Mouse (Mus musculus): ENCODE measurements around the gene Sox6.

Sox6 gene

DNA sequence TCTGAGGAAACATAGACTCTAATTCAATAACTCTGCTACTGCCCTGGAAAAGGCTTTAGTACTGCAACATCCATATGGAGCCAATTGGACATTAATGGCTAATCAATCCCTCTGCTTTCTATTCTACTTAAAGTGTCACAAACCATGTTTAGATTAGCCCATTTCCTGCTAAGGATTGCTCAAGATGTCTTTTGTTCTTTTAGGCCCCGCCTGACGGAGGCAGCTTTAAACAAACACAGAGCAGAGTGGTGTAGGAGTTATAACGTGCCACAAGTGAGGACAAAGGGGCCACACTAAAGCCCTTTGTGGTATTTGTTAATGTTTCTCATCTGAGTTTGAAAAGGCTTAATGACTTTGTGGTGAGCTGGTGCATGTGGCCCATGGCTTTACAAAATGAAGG is 537.1 kb downstream of the Sox6 start:
- intact Hi-C loops (cut with DNase I), result no loop called here

DNA sequence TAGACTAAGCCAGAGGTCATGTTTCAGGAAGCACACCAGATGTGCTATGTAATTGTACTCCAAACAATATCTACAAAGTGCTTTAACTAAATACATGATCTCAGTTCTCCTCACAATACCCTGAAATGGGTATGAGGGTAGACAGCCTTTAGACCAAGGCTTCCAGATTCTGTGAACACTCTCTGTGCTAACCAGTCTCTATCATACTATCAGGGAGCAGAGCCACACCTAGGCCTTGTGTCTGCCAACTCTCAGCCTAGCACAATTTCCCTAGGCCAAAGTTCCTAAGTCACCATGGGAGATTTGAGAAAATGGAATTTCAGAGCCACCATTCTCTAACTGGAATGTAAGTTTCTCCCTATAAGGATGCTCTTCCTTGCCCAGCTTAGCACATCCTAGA is 537.8 kb downstream of the Sox6 start:
- intact Hi-C loops (cut with DNase I), result no loop called here

DNA sequence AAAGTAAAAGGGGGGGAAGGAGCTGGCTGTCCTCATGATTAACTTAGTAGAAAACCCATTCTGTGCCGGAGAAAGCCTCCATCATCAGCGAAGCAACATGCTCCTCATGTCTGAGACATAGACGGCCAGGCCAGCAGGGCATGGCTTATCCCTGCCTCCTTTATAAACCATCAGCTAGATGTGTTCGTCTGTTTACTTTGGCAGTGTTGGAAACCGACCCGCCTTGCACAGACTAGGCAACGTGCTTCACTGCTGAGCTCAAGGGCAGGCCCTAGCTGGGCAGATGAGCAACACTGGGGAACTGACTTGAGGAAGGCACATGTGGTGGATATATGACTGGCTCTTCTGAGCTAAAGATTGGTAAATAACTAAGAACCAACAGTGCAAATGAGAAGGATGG is 538.4 kb downstream of the Sox6 start:
- intact Hi-C loops (cut with DNase I), result no loop called here

DNA sequence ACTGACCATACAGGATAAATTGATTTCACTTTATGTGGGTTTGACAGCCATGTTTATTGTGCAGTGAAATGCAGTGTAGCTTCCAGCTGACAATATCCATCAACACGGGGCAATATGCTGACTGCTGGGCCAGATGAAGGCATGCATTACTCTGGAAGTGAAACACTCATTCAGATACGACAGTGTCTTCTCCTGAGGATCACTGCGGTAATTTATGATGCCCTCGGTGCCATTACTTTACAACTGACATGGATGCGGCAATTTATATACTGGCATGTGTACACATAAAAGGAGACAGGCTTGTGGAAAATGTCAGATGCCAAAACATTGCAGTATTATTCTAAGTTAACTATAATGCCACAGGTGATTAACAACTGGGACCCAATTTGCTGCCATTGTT is 546.9 kb downstream of the Sox6 start:
- intact Hi-C loops (cut with DNase I), result no loop called here

DNA sequence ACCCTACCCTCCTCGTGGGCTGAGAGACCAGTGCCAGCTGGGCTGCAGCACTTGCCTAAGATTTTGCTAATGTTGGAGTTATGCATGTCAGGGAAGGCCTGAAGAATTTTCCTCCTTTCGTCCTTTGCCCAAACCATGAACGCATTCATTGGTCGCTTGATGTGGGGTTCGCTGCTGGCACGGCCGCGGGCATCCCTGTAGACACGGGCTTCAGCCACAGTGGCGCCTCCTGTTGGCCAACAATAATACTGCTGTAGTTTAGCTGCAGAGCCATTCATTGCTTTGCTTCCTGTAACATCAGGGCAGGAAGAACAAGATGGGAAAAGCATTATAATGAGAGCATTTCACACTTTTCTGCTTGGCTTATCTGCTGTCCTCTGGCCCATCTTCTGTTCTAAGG is 549.0 kb downstream of the Sox6 start:
- intact Hi-C loops (cut with DNase I), result no loop called here

DNA sequence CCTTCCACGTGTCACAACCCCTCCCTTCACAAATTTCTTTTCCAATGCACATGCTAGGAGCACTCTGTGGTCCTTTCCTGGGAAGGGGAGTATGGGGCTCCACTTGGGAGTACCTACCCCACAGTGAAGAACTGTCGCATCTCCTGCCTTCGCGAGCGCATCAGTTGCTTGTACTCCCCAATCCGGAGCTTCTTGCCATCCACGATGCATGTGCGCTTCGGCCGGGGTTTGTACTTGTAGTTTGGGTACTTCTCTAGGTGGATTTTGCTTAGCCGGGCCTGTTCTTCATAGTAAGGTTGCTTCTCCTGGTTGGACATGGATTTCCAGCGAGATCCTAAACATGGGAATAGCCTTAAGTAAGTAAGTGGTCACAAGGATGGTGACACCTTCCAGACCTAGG is 552.2 kb downstream of the Sox6 start:
- intact Hi-C loops (cut with DNase I), result no loop called here

DNA sequence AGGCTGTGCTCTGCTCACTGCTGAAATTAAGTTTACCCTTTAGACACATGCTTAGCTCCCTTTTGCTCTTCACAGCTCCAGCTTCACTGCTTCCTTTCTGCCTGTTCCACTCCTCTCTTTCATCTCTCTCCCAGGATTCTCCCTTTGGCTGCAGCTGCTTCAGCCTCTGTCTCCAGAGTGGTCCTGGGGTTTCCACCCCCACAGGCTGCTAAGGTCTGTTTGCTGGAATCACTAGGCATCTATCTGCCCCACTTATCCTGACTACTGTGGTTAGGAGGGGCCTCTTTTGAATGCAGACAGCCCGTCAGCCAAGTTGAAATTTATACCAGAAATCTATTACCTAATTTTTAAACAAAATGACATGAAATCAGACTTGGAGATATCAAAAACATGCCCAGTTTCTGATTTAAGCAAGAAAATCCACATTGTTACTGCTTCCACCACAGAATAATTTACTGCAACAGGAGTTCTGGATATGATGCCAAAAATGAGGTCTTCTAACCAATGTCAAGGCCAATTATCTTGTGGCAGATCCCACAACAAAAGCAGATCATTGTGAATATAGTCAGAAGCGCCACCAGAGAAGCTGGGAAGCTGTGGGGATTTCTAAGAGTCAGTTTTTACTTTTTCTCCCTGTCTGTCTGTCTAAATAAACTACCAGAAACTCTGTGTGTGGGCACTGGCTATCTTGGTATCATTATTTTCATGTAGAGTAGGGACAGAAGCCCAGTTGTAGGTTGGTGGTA is 552.8 kb downstream of the Sox6 start:
- intact Hi-C loops (cut with DNase I), result no loop called here

DNA sequence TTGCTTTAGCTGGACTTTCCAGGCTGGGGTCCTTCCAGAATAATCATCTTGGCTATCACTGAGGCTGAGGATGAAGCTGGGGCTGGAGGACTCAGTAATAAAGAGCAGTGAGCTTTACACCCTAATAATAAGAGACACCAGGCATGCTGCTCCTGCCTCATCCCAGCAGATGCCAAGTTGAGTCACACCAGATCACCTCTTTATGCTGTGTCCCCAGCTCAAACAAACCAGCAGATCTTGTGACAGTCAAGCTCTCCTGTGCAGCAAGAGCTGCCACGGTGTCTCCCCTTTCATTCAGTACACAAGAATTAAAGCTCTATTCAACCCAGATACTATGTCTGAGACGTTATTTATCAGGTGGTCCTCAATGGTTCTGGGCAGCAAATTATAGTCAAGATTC is 560.8 kb downstream of the Sox6 start:
- intact Hi-C loops (cut with DNase I), result no loop called here

DNA sequence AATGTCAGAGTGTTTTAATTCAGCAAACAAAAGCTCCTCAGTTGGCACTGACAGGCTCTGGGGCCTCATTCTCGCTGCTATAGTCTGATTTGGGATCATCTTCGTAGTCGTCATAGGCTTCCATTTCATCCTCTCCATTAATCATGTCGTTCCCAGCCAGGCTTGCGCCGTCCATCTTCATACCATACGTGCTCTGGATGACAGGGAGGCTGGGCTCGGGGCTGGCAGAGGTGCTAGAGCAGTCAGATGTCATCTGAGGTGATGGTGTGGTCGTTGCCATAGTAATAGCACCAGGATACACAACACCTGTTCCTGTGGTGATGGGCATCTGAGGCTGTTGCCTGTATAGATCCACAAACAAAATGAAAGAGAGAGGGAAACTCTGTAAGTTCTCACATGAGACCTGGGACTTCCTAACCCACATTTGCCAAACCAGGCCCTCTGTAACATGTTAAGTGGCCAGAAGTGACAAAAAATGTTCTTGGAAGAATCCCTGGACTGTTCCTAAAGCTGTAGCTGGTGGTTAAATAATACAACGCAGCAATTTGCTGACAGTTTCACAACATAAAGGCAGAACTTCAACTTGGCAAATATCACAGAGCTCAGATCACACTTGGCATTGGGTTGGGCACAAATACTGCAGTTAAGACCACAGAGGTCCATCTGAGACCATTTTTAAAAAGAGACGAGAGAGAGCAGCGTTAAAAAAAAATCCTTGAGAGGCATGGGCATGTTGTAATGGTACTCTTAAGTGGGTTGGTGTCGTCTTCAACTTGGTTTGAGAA is 561.5 kb downstream of the Sox6 start:
- intact Hi-C loops (cut with DNase I), result no loop called here

DNA sequence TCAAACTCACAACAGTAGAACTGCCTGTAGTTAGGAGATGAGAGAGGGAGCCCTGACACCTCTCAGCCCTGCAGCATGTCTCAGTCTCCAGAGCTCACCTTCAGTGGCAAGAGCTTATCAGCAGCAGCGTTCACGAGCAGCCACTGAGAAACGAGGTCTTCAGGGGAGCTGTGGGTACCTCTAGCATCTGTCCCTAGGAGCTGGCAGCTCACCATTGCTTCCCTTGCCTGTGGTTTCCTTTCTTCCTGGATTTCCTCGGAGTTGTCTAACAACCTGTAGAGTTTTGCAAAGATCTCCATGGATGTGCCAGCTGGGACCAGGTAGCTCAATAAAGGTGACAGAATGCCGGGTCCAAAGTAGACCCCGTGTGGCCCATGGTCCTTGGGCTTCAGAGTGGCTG is 563.4 kb downstream of the Sox6 start:
- intact Hi-C loops (cut with DNase I), result no loop called here

DNA sequence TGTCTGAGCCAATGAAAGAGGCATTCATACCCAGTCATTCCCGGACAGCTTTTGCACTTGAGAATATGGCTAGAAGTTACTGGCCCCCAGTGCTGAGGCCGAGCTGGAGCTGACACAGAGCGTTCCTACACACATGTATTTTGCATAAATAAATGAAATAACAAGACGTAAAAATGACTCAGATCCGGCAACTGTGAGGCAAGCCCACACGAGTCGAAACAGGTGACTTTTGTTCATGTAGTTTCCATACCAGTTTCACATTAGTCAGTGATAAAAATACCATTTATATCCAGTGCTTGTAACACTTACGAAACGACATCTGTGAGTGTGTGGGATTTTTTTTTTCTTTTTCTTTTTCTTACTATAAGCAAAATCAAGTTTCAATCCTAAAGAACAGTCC is 564.5 kb downstream of the Sox6 start:
- intact Hi-C loops (cut with DNase I), result no loop called here

DNA sequence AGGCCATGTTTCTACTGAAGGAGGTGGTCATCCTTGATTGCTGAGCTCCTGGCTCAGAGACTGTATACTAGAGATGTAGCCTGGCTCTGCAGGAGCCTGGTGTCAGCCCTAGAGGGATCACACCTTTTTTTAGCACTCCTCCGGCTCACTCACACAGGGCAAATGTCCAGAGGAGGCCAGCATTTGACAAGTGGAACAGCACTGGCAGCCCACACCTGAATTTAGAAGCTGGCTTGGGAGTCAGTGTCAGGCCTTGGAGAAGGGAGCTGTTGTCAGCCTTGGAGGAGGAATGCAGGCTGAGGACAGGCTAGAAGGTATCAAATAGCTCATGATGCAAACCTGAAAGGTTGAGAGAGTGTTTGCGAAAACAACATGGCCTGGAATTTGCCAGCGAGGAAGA is 565.7 kb downstream of the Sox6 start:
- intact Hi-C loops (cut with DNase I), result no loop called here

DNA sequence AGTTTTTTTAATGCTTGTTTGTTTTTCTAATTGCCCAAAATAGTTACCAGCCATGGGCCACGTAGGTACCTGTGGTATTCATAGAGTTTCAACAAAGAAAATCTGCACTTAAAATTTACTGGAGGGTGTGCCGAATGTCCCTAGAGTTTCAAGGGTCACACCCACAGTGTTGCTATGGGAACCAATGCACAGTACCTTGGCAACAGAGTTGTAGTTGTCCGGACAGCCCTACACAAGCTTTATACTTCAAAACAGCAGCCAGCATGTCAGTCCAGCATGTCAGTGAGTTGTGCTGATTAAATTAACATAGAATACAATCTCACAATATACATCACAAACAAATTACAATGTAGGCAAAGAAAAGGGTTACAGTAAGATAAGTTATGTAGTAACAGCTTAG is 567.1 kb downstream of the Sox6 start:
- intact Hi-C loops (cut with DNase I), result no loop called here

DNA sequence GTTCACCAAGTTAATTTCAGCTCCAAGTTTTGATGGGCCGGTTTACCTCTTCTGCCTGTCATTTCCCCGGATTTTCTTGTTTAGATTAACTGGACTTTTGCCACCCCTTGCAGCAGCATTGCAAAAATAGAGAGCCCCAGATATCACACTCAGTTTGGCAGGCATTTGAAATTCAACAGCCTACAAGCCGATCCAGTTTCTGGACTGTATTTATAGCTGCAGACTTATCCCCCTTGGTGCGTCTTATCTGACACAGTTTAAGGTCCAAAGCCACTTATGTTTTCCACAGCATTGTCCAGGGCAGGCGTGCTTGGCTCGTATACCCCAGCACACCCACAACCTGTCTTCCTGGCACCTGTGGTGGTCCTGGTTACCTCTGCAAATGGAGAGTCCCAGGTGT is 571.8 kb downstream of the Sox6 start:
- intact Hi-C loops (cut with DNase I), result no loop called here

DNA sequence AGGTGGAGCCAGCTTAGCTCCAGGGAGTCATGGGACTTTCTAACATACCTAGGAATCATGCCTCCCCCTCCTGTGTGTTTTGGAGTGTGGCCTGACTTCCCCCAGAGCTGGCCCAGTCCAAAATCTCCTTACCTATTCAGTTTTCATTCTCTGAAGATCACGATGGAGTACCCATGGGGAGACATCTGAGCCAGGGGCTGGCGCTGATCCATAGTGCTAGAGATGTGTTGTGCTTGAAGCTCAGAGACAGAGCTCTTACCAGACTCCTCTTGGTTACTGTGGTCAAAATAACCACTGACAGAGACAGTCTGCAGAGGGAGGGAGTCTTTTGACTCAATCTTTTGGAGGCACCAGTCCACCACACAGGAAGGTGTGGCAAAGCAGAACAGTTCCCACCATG is 575.2 kb downstream of the Sox6 start:
- intact Hi-C loops (cut with DNase I), result no loop called here

DNA sequence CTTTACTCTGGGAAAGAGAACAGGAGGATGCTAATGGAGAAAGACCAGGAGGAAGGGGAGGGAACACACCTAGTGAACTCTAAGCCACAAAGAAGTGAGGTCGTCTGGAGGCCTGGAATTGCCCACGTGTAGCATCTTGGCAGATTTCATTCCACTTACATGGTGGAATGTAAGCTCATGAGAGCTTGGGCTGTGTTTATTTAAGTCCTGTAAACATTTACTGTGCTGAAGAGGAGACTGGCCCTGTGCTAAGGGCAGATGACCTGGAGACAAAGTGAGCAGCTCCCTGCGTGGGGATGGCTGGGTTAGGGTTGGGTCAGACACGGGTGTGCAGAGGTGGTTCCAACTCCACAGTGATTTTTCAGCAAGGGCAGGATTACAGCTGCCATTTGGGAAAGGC is 576.3 kb downstream of the Sox6 start:
- intact Hi-C loops (cut with DNase I), result no loop called here

DNA sequence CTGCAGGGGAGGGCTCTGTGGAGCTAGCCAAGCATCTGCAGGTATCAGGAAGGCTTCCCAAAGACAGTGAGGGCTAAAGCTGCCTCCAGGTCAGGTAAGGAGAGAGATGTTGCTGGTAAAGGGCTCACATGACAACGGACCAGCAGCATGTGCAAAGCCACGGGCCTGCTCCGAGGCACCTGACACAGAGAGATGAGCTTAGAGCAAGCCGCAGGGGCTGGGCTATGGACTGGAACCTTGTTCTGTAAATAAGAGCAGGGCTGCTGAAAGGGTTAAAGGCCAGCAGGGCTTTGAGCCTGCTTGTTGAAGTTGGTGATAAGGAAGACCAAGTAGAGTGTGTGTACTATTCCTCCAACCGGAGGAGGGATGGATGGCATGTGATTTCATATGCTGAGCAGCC is 583.6 kb downstream of the Sox6 start:
- intact Hi-C loops (cut with DNase I), result no loop called here

DNA sequence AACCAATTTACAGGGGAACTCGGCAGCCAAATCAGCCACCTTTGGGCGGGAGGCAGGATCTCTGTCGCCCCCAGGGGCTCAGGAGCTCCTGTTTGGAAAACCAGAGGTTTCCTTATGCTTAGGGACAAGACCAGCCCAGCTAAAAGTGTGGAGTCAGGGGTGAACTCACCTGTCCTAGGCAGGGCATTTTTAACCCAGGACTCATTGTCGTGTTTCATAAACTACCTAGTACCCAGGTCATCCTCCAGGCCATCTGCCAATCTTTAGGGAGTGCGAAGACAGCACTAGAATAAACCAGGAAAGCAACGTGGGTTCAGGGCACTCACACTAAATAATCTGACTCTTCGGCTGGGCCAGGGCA is 584.9 kb downstream of the Sox6 start:
- intact Hi-C loops (cut with DNase I), result no loop called here

DNA sequence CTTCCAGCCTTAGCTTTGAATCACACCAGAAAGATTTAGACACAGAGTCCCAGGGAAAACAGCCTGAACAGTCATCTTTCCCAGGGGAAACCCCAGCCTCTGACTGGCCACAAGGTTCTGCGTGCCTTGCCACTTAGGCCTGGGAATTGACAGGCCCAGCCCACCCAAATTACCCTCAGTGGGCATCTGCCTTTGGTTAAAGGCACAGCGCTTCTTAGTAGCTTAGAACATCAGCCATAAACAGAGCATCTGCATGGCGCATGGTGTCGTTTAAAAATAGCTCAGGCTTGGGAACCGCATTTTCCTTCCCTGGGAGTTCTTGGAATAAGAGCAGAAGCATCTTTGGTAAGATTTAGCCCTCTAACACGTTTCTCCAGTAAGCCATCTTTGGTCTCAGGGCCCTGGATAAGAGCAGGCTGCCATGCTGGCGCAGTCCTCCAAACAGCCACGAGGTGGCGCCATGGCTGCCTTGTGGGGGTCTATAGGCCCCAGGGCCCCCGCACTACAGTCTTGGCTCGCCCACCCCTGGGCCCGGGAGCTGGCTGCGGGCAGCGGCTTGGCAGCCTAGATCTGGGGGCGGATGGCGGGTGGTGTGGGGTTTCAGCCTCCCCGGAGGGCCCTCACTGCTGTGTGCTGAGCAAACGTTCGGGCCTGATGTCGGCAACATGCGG is 585.4 kb downstream of the Sox6 start:
- intact Hi-C loops (cut with DNase I), result no loop called here

DNA sequence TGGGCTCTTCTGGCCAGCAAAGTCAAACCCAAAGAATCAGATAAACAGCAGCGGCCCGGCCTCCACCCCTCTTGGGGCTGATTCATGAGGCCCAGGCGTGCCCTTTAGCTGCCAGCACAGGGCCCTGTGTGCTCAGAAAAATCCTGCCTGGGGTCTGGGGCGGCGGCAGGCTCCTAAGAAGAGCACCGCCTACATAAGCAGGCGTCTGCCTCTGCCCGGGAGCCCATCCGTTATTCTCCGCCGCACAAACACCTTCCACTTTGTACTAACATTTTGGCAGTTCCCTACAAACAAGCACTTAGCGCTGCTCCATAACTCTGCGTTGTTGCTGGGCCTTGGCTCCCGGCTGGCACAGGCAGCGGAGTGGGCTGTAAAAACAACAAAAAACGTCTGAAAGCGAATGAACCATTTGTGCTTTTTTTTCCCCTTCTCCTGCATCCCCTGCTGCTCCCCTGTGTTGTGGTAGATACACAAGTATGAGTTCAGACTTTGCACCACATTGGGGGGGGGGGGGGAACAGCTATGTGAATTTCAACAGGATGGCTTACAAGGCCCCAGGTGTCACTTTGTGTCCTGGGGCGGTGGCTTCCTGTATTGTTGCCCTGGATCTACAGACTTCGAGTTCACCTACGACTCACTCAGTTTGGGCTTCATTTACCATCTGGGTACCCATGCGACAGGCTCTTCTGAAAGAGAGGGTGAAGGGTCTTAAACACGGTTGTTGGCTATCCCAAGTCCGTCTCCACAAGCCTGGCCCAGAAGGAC is 588.0 kb downstream of the Sox6 start:
- intact Hi-C loops (cut with DNase I), result no loop called here

DNA sequence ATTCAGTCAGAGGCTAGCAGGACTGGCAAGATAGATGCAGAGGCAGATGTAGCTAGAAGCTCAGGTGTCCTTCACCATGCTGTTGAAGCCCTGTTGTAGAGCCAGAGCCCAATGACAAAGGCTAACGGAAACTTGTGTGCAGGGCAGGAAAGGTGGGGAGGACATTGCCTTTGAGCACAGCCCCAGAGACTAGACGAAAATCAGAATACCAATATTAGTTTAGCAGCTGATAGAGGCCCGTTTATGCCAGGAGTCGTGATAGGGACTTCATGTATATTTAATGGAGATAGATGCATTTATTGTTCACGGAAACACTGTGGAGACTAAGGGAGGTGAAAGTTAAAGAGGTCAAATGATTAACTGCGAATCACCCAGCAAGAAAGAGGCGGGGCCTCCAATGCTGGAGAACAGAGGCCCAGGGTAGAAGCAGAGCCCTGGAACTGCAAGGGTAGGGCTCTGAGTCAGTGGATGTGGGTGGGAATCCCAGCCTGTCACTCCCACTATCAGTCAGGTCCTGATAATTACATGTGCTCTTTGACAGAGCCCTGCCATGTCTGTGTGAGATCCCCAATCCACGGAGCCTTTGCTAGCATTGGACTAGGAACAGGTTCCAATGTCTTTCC is 590.1 kb downstream of the Sox6 start:
- intact Hi-C loops (cut with DNase I), result no loop called here
